Mouse (Mus musculus) heart, postnatal 0 days (tissue): ENCODE results near the gene Rpp25l.

Experiments
- CTCF ChIP-seq: IDR thresholded peaks from 2 replicates; pipeline ENCODE4 v1.5.1; 2016; ENCODE audit warnings: antibody characterized with exemption, control low read depth, low read depth
- EP300 ChIP-seq: IDR thresholded peaks from 2 replicates; pipeline ENCODE4 v1.6.1; 2016; ENCODE audit warnings: antibody characterized with exemption, low read depth

GRCm38 (mm10) chr4:41678863-41679262 lies 34.5 kb downstream of the Rpp25l start:
- TF ChIP-seq CTCF (no peak), EP300 (no peak)
